Mouse (Mus musculus) limb, embryonic 14.5 days (tissue): Measurements from ENCODE around the gene Hdac9. TPM values are rescaled to one million over a fixed set of nuclear protein-coding genes. Genes with fewer than 3 reads are reported as not detected.

Experiments used
- ATAC-seq: fragments of 200-750 bp; cut with Nextera tagmentation; 2 replicates; pipeline ENCODE4 v1.8.0; 2017; ENCODE audit warnings: low read depth, moderate number of reproducible peaks, moderate TSS enrichment; ENCODE audit not compliant: low FRiP score
- DNase-seq: peaks from one replicate; pipeline ENCODE4 v3.0.0-alpha.2; 2015; ENCODE audit warnings: low spot score
- H3K27ac ChIP-seq: fragments of 300-500 bp; sonication (generic); replicated peaks from 2 replicates; pipeline ENCODE4 v1.5.1; 2014; ENCODE audit warnings: low read depth, mild to moderate bottlenecking, low read length, moderate library complexity, mixed read lengths
- H3K27me3 ChIP-seq: fragments of 300-500 bp; sonication (generic); 2 replicates; pipeline ENCODE4 v1.6.1; 2014; ENCODE audit warnings: low read length, mixed read lengths; ENCODE audit not compliant: control insufficient read depth, insufficient read depth
- H3K36me3 ChIP-seq: fragments of 300-500 bp; sonication (generic); 2 replicates; pipeline ENCODE4 v1.6.1; 2014; ENCODE audit warnings: mild to moderate bottlenecking, low read length, moderate library complexity, mixed read lengths; ENCODE audit not compliant: control insufficient read depth, insufficient read depth
- H3K4me1 ChIP-seq: fragments of 300-500 bp; sonication (generic); 2 replicates; pipeline ENCODE4 v1.6.1; 2014; ENCODE audit warnings: antibody characterized with exemption, low read length, mixed read lengths; ENCODE audit not compliant: control insufficient read depth, insufficient read depth
- H3K4me2 ChIP-seq: fragments of 300-500 bp; sonication (generic); replicated peaks from 2 replicates; pipeline ENCODE4 v1.6.1; 2014; ENCODE audit warnings: low read depth, mild to moderate bottlenecking, low read length, moderate library complexity; ENCODE audit not compliant: severe bottlenecking
- H3K4me3 ChIP-seq: fragments of 300-500 bp; sonication (generic); replicated peaks from 2 replicates; pipeline ENCODE4 v1.5.1; 2014; ENCODE audit warnings: low read length
- H3K9ac ChIP-seq: fragments of 300-500 bp; sonication (generic); 2 replicates; pipeline ENCODE4 v1.6.1; 2014; ENCODE audit warnings: mild to moderate bottlenecking, low read depth, low read length, moderate library complexity; ENCODE audit not compliant: severe bottlenecking
- H3K9me3 ChIP-seq: fragments of 300-500 bp; sonication (generic); 2 replicates; pipeline ENCODE4 v1.6.1; 2016; ENCODE audit warnings: low read length; ENCODE audit not compliant: control insufficient read depth
- POLR2A ChIP-seq: fragments of 200-500 bp; IDR thresholded peaks from 2 replicates; pipeline ENCODE4 v1.8.0; 2012; ENCODE audit warnings: inconsistent platforms, mild to moderate bottlenecking, moderate library complexity, borderline replicate concordance; ENCODE audit not compliant: insufficient read depth, insufficient read length; ENCODE audit errors: extremely low read depth
- WGBS: fragments of 180-500 bp; shearing (Covaris S2); extraction: QIAGEN DNeasy Blood & Tissue Kit; methylation state at CpG from one replicate; pipeline ENCODE4 v1.1.7; 2014; 5-methylcytosine and 5-hydroxymethylcytosine counted together
- polyA plus RNA-seq, 2 experiments: library from polyadenylated mRNA; depleted of rRNA in 1 of 2; stranded (reverse) in 1 of 2; unstranded in 1 of 2; fragments of >200 nt; fragmentation: Nextera tagmentation in 1 of 2; extraction: Ambion mirVana in 1 of 2; gene quantifications; 2 replicates each; pipeline versions ENCODE4 v1.2.1 to v1.2.3; 2012 to 2014

The Hdac9 gene
- polyA plus RNA-seq, 2 experiments, result 7.8 to 9.7 TPM

GRCm38 (mm10) chr12:34661378-34661777 lies 255.5 kb downstream of the Hdac9 start:
- no peaks in the 10 kb centered on the region for H3K9me3 ChIP-seq
- no peaks in the 10 kb centered on the region for H3K27me3 ChIP-seq
- no peaks in the 10 kb centered on the region for H3K36me3 ChIP-seq
- no peak for ATAC-seq
- TF ChIP-seq POLR2A, result no peak
- H3K27ac ChIP-seq, result no peak overlapping the region
- H3K9ac ChIP-seq, result no peak overlapping the region
- no peak overlapping the region for H3K4me2 ChIP-seq
- no peak overlapping the region for H3K4me3 ChIP-seq
- no peak for DNase-seq
- H3K4me1 ChIP-seq, result peaks cover 6% of the 10 kb centered on the region; the same call in 1 of the 2 replicates

DNA sequence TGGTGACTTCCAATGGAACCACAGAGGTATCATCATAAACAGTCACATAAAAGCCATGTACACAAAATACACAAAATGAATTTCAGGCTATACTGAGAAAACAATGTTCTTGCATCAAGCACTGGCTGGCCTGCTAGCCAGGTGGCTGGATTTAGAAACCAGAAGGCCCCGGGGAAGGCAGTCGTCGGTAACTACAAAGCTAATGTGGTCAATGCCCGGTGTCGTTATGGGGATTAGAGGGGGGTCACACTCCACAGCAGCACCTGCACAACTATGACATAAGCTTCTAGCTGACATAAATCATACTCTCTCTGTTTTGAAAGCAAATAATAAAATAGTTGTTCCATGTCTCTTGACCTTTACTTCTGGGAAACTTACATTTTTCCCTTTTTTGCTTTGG lies 256.9 kb downstream of the Hdac9 start:
- Histone ChIP-seq H3K4me1 (peaks cover 6% of the 10 kb centered on the region; the same call in 1 of the 2 replicates), H3K4me2 (no peak overlapping the region), H3K9ac (no peak overlapping the region), H3K27me3 (no peaks in the 10 kb centered on the region), H3K36me3 (no peaks in the 10 kb centered on the region), H3K27ac (no peak overlapping the region), H3K9me3 (no peaks in the 10 kb centered on the region), H3K4me3 (no peak overlapping the region)
- ATAC-seq, result no peak
- 4% methylated on average over 5 of the region's 5 CpGs for WGBS
- DNase-seq, result no peak
- no peak for TF ChIP-seq POLR2A

- Histone ChIP-seq H3K27ac (no peak overlapping the region), H3K27me3 (no peaks in the 10 kb centered on the region), H3K9me3 (no peaks in the 10 kb centered on the region), H3K4me2 (no peak overlapping the region), H3K4me3 (no peak overlapping the region), H3K4me1 (peaks cover 7% of the 10 kb centered on the region; the same call in 1 of the 2 replicates), H3K9ac (no peak overlapping the region), H3K36me3 (no peaks in the 10 kb centered on the region)
- TF ChIP-seq POLR2A, result no peak
- ATAC-seq, result no peak
- WGBS, result 21% methylated on average over 3 of the region's 3 CpGs
- no peak for DNase-seq
Observed at GRCm38 (mm10) chr12:34658568-34658967, 258.3 kb downstream of the Hdac9 start.

DNA sequence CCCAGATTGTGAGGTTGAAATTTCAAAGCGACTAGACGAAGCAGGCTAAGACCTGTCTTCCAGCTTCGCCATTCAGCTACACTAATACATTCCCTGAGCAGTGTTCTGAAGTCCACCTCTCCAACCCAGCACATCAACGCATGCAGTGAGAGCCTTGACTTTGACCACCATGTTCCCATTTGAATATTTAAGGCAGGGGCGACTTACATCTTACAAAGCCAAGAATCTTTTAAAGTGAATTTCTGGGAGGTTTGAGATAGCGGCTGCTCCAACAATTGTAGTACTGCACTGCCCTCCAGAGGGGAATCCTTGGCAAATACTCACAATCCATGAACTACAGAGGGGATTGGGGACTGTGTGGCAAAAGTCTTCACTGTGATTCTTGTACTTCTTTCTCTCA lies 258.8 kb downstream of the Hdac9 start:
- Histone ChIP-seq H3K4me2 (peak overlapping the region; percentile 24), H3K9ac (no peak overlapping the region), H3K4me1 (peaks cover 10% of the 10 kb centered on the region), H3K27me3 (no peaks in the 10 kb centered on the region), H3K36me3 (no peaks in the 10 kb centered on the region), H3K27ac (no peak overlapping the region), H3K4me3 (no peak overlapping the region), H3K9me3 (no peaks in the 10 kb centered on the region)
- DNase-seq (peak; percentile 78), ATAC-seq (peak; percentile 69)
- 24% methylated on average over 6 of the region's 6 CpGs for WGBS
- TF ChIP-seq POLR2A, result no peak

DNA sequence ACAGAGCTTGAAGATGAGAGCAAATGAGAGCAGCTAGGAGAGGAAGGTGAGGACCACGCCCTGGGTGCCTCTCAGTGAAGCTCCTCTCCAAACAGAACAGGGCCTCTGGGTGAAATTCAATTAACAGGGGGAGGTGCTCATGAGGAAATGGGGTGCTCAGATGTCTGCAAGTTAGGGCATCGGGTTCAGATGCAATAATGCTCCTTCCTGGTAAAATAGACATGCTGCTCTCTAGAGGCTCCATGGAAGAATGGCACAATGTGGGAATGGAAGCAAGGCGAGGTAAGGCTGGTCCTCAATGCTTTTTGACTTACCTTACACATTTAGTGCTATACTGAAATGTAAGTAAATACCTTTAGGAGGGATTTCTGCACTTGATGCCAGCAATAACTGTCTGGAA lies 263.3 kb downstream of the Hdac9 start:
- no peak for DNase-seq
- 16% methylated on average over 3 of the region's 3 CpGs for WGBS

DNA sequence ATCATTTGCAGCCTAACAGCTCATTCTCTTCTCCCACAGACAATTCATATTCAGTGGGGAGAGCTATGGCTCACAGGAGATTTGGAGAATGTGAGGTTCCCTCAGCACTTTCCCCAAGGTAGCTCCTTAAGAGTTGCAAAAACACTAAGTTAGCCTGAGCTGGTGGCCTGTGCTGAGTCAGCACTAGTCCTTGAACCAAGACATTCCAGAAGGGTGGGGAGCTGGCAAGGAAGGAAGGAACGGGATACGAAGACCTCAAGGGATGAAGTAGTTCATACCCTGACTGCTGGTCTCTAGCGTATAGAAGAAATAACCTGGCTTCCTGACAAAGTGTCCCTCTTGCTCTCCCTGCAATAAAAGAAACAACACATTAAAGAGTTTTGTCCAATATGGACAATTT lies 268.1 kb downstream of the Hdac9 start:
- 50% methylated on average over 3 of the region's 3 CpGs for WGBS
- Histone ChIP-seq H3K36me3 (no peaks in the 10 kb centered on the region), H3K4me2 (no peak overlapping the region), H3K9ac (no peak overlapping the region), H3K4me1 (peaks cover 4% of the 10 kb centered on the region; the same call in 1 of the 2 replicates), H3K4me3 (no peak overlapping the region), H3K27ac (no peak overlapping the region), H3K9me3 (no peaks in the 10 kb centered on the region), H3K27me3 (no peaks in the 10 kb centered on the region)
- DNase-seq (no peak), ATAC-seq (no peak)
- no peak for TF ChIP-seq POLR2A

More for the DNA sequence above, 263.3 kb downstream of the Hdac9 start:
- no peak overlapping the region for H3K4me3 ChIP-seq
- no peak for TF ChIP-seq POLR2A
- H3K27ac ChIP-seq, result no peak overlapping the region
- no peaks in the 10 kb centered on the region for H3K27me3 ChIP-seq
- no peaks in the 10 kb centered on the region for H3K36me3 ChIP-seq
- no peak overlapping the region for H3K4me2 ChIP-seq
- H3K9ac ChIP-seq, result no peak overlapping the region
- no peak for ATAC-seq
- H3K9me3 ChIP-seq, result no peaks in the 10 kb centered on the region
- peaks cover 8% of the 10 kb centered on the region; the same call in 1 of the 2 replicates for H3K4me1 ChIP-seq
